Mouse (Mus musculus) kidney, postnatal 0 days (tissue): ENCODE results near the gene Ralb. TPM values are rescaled to one million over a fixed set of nuclear protein-coding genes. Genes with fewer than 3 reads are reported as not detected.

Source experiments
- ATAC-seq: fragments of 200-750 bp; cut with Nextera tagmentation; replicated peaks from 2 replicates; pipeline ENCODE4 v1.8.0; 2017; ENCODE audit warnings: low read depth, moderate number of reproducible peaks, moderate TSS enrichment, moderate library complexity; ENCODE audit not compliant: low FRiP score
- DNase-seq: peaks from one replicate; pipeline ENCODE4 v3.0.0-alpha.2; 2016; ENCODE audit warnings: low spot score
- H3K27ac ChIP-seq: fragments of 300-500 bp; sonication (generic); 2 replicates; pipeline ENCODE4 v1.5.1; 2014; ENCODE audit warnings: mild to moderate bottlenecking
- H3K27me3 ChIP-seq: fragments of 300-500 bp; sonication (generic); 2 replicates; pipeline ENCODE4 v1.6.1; 2014; ENCODE audit warnings: low read length, mixed read lengths; ENCODE audit not compliant: insufficient read depth
- H3K36me3 ChIP-seq: fragments of 300-500 bp; sonication (generic); 2 replicates; pipeline ENCODE4 v1.6.1; 2014; ENCODE audit warnings: low read length, mixed read lengths; ENCODE audit not compliant: insufficient read depth
- H3K4me1 ChIP-seq: fragments of 300-500 bp; sonication (generic); replicated peaks from 2 replicates; pipeline ENCODE4 v1.6.1; 2014; ENCODE audit warnings: antibody characterized with exemption, low read length, mixed read lengths; ENCODE audit not compliant: insufficient read depth
- H3K4me2 ChIP-seq: fragments of 300-500 bp; sonication (generic); 2 replicates; pipeline ENCODE4 v1.6.1; 2014; ENCODE audit warnings: mild to moderate bottlenecking, low read length, moderate library complexity, mixed read lengths
- H3K4me3 ChIP-seq: fragments of 300-500 bp; sonication (generic); replicated peaks from 2 replicates; pipeline ENCODE4 v1.5.1; 2014; ENCODE audit warnings: low read depth, low read length
- H3K9ac ChIP-seq: fragments of 300-500 bp; sonication (generic); 2 replicates; pipeline ENCODE4 v1.6.1; 2014; ENCODE audit warnings: low read depth, low read length
- H3K9me3 ChIP-seq: fragments of 300-500 bp; sonication (generic); replicated peaks from 2 replicates; pipeline ENCODE4 v1.6.1; 2016; ENCODE audit warnings: low read length, inconsistent platforms, mixed read lengths
- CTCF ChIP-seq: IDR thresholded peaks from 2 replicates; pipeline ENCODE4 v1.5.1; 2016; ENCODE audit warnings: antibody characterized with exemption, low read depth, mild to moderate bottlenecking, moderate library complexity
- WGBS: fragments of 180-500 bp; shearing (Covaris S2); extraction: QIAGEN DNeasy Blood & Tissue Kit; methylation state at CpG from one replicate; pipeline ENCODE4 v1.1.7; 2014; 5-methylcytosine and 5-hydroxymethylcytosine counted together
- polyA plus RNA-seq: library from polyadenylated mRNA; unstranded; fragments of >200 nt; fragmentation: Nextera tagmentation; extraction: Ambion mirVana; gene quantifications from 2 replicates; pipeline ENCODE4 v1.2.1, GENCODE M21; 2015

Gene Ralb
- polyA plus RNA-seq, 1 experiment from 2014 or later: 129 TPM

DNA sequence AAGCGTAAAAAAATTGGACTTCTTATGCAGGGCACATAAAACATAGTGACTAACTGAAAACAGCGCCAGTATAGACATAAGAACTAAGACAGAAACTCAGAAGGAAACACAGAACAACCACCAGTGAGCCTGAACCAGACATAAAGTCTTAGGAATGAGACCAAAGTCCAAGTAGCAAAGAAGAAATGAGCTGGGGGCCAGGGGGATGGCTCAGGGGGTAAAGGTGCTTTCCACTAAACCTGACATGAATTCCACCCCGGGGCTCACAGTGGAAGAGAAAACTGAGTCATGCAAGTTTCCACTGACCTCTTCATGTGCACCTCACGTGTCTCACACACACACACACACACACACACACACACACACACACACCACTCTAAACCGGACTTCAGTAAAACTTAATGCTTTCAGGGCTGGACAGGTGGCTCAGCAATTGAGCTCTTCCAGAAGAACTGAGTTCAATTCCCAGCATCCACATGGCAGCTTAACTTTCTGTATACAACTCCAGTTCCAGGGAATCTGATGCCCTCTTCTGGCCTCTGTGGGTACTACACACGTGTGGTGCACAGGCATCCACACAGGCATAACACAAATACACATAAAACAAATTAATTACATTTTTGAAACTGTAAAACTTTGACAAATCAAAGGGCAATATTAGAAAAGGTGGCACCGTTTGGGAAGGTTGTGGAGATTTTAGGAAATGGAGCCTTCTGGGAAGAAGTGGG, 23.2 kb downstream of the Ralb start:
- DNase-seq (no peak), ATAC-seq (no peak)
- no peaks in the 10 kb centered on the region for H3K9me3 ChIP-seq
- no peaks in the 10 kb centered on the region for H3K4me1 ChIP-seq
- peak; percentile 57 for TF ChIP-seq CTCF
- H3K4me3 ChIP-seq: no peak overlapping the region
- no peak overlapping the region for H3K9ac ChIP-seq
- 0 out of 2 replicates have a peak, but pooled peaks cover 12% of the 10 kb centered on the region for H3K36me3 ChIP-seq
- no peak overlapping the region for H3K27ac ChIP-seq
- no peak overlapping the region for H3K4me2 ChIP-seq
- H3K27me3 ChIP-seq: no peaks in the 10 kb centered on the region
- 89% methylated on average over 7 of the region's 7 CpGs for WGBS

DNA sequence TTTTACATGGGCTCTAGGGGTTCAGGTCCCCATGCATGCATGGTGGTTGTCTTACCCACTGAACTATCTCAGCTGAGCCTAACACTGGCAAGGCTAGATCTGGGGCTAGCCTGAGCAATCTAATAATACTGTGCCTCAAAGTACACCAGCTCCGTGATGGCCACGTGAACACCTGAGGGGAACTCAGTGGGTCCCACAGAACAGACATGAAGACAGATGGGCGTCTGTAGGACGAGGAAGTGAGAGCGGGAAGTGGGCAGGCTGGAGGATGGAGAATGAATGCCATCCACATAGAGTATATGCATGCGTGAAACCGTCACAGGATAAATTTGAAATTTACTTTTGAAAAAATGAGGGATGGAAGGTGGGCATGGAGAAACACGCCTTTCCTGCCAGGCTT, 23.9 kb downstream of the Ralb start:
- ATAC-seq: no peak
- no peaks in the 10 kb centered on the region for H3K9me3 ChIP-seq
- H3K27ac ChIP-seq: no peak overlapping the region
- 96% methylated on average over 8 of the region's 8 CpGs for WGBS
- no peak overlapping the region for H3K9ac ChIP-seq
- H3K4me3 ChIP-seq: no peak overlapping the region
- H3K4me1 ChIP-seq: no peaks in the 10 kb centered on the region
- H3K4me2 ChIP-seq: no peak overlapping the region
- no peak for DNase-seq
- no peak for TF ChIP-seq CTCF
- H3K27me3 ChIP-seq: no peaks in the 10 kb centered on the region
- H3K36me3 ChIP-seq: 0 out of 2 replicates have a peak, but pooled peaks cover 12% of the 10 kb centered on the region

DNA sequence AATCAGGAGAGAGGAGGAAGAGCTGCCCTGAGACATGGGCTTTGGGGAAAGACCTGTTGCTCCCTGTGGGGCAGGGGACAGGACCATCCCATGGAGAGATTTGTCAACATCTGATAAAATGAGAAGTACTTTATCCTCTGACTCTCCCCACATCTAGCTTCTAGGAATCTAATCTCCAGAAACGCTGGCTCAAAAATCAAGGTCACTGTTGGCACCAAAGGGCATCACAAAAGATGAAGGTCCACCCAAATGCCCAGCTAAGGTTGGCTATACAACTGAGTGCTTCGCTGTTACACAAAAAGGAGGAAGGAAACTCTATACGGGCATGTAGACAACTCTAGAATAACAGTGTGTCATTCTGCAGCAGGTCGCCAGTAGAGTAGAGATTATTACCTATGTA, 25.0 kb downstream of the Ralb start:
- no peak for DNase-seq
- Histone ChIP-seq H3K9me3 (no peaks in the 10 kb centered on the region), H3K36me3 (peaks cover 18% of the 10 kb centered on the region; the same call in 1 of the 2 replicates), H3K4me3 (no peak overlapping the region), H3K27ac (no peak overlapping the region), H3K4me2 (no peak overlapping the region), H3K4me1 (no peaks in the 10 kb centered on the region), H3K9ac (no peak overlapping the region), H3K27me3 (no peaks in the 10 kb centered on the region)
- 76% methylated on average over 4 of the region's 4 CpGs for WGBS
- ATAC-seq: no peak
- TF ChIP-seq CTCF: no peak

DNA sequence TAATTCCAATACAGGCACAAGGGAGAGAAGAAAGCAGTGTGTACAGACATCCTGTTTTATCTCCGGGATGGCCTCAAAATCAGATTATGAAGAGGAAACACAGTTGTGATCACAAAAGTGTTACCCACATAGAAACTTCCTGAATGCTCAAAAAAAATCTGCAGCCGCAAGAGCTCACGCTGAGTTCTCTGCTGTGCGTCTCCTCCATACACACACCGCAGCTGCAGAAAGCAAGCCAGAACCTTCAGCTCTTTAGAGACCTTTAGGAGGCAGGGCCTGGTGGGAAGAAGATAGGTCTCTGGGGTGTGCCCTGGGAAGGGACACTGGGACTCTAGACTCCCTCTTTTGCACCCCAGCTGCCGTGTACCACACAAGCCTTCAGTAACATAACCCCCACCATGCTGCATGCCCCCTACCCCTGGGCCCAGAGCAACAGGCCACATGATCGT, 27.7 kb downstream of the Ralb start:
- no peak overlapping the region for H3K4me3 ChIP-seq
- H3K9ac ChIP-seq: no peak overlapping the region
- H3K9me3 ChIP-seq: no peaks in the 10 kb centered on the region
- peaks cover 30% of the 10 kb centered on the region for H3K36me3 ChIP-seq
- WGBS: 73% methylated on average over 7 of the region's 7 CpGs
- no peak overlapping the region for H3K4me2 ChIP-seq
- H3K27ac ChIP-seq: no peak overlapping the region
- DNase-seq (no peak), ATAC-seq (no peak)
- TF ChIP-seq CTCF: no peak
- no peaks in the 10 kb centered on the region for H3K4me1 ChIP-seq
- no peaks in the 10 kb centered on the region for H3K27me3 ChIP-seq

DNA sequence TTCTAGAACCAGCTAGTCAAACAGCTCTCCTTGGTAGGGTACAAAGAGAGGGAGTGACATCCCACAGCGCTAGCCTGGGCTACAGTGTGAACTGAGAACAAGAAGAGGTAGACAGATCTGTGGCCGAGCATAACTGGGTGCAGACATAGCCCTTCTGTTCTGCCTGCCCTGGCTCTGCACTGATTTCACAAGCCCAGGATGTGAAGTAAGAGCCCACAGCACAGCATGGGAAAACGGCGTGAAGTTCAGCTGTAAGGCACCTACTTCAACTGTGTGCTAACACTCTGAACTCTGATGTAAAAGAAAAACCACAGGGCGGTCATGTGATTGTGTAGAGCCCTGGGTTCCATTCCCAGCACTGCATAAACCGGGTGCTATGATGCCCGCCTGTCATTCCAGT, 29.9 kb downstream of the Ralb start:
- no peaks in the 10 kb centered on the region for H3K27me3 ChIP-seq
- no peak overlapping the region for H3K4me2 ChIP-seq
- H3K36me3 ChIP-seq: peaks cover 41% of the 10 kb centered on the region
- no peak for ATAC-seq
- H3K9ac ChIP-seq: no peak overlapping the region
- H3K4me3 ChIP-seq: no peak overlapping the region
- no peak for DNase-seq
- TF ChIP-seq CTCF: no peak
- no peaks in the 10 kb centered on the region for H3K9me3 ChIP-seq
- no peak overlapping the region for H3K27ac ChIP-seq
- whole genome bisulfite sequencing: 94% methylated on average over 7 of the region's 7 CpGs
- H3K4me1 ChIP-seq: no peaks in the 10 kb centered on the region

DNA sequence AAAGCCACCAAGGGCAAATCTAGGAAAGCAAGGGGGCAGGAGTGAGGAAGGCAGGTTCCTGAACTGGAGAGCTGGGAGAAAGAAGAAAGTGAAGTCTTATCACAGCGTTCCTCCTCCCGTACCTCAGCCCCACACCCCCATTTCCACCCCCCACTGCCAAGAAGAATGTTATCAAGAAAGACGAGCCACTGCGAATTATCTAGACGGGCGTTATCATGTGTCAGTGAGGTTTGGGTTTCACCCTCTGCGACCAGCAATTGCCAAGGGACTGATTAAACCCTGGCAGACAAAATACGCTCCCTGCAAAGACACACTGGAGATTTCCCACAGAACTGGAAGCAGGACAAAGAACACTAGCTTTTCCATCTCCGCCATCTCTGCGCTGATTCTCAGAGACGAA, 31.9 kb downstream of the Ralb start:
- 55% methylated on average over 11 of the region's 11 CpGs for WGBS
- no peak for DNase-seq
- Histone ChIP-seq H3K9me3 (no peaks in the 10 kb centered on the region), H3K9ac (no peak overlapping the region), H3K27ac (no peak overlapping the region), H3K27me3 (no peaks in the 10 kb centered on the region), H3K4me3 (no peak overlapping the region), H3K4me2 (no peak overlapping the region), H3K4me1 (no peaks in the 10 kb centered on the region), H3K36me3 (peaks cover 47% of the 10 kb centered on the region)
- no peak for TF ChIP-seq CTCF
- no peak for ATAC-seq
